Mouse (Mus musculus): Measurements from ENCODE around the gene Tmem177. TPM values are rescaled to one million over a fixed set of nuclear protein-coding genes. Genes with fewer than 3 reads are reported as not detected.

Gene Tmem177
- 7.5 and 7.9 TPM in 2 replicates for polyA plus RNA-seq (2016; fragmentation: Nextera tagmentation; extraction: Ambion mirVana)

DNA sequence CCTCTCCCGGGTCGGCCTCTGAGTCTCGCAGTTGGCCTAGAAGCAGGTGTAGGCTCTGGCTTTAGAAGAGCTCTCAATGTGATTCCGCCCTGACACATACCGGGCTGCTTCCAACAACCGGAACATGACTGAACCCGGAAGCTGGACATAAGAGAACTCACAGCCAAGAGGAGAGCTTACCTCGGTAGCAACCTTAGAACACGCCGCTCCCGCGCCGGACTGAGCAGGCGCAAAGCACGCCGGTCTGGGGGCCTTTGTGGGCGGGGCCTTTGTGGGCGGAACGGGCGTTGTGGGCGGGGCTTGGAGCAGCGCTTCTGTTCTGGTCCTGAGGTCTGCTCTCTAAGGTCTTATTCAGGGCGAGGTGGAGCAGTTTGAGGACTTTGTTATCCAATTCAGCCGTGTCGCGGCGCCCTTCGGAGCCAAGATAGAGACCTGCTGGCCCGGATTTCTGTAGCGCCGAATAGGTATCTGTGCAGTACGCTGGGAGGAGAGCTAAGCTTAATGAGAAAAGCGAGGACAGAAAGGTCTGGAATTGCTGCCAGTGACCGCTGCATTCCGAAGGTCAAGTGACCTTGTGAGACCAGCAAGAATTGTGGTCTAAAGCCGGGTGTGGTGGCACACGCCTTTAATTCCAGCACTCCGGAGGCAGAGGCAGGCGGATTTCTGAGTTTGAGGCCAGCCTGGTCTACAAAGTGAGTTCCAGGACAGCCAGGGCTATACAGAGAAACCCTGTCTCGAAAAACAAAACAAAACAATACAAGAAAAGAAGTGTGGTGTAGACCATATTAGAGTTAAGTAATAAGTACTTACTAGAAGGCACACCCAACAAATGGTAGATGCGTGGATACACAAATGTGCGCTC lies at the start of gene Tmem177:
Tmem177 (minus strand) TSS at position 256 of the 862 bp plus-strand sequence.
- Histone ChIP-seq H3K9me3 (no peaks in the 10 kb centered on the region), H3K36me3 (peaks cover 20% of the 10 kb centered on the region; the same call in 1 of the 2 replicates), H3K27ac (no peak within 1 kb of the TSS), H3K9ac (peak within 1 kb of the TSS; percentile 50), H3K4me2 (replicated peaks) (peak within 1 kb of the TSS; percentile 57), H3K4me3 (peak within 1 kb of the TSS; percentile 43), H3K4me1 (0 out of 2 replicates have a peak, but pooled peaks cover 2% of the 10 kb centered on the region), H3K27me3 (no peaks in the 10 kb centered on the region)
- 13% methylated on average over 42 of the region's 42 CpGs for WGBS
- peak; percentile 94 for ATAC-seq (ENCODE audit: insufficient number of reproducible peaks, insufficient read depth, low FRiP score, low TSS enrichment)

DNA sequence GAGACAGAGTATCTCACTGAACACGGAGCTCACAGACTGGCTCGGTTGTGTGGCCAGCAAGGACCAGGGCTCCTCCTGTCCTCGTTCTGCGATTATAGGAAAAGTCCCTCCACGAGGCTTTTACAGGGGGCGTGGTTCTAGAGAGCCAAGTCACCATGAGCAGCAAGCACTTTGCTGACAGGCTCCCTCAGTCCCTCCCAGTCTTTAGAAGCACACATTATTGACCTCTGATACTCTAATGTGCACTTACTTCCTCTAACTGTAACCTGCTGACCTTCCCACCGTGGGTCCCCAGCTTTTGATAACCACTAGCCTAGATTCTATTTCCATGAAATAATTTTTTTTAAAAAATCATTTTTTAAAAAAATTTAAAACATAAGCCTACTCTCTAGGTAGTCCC lies 46.9 kb upstream of the Tmem177 start:
- Histone ChIP-seq H3K4me2 (replicated peaks) (no peak overlapping the region), H3K27ac (no peak overlapping the region), H3K9me3 (no peaks in the 10 kb centered on the region), H3K4me3 (no peak overlapping the region), H3K36me3 (no peaks in the 10 kb centered on the region), H3K27me3 (no peaks in the 10 kb centered on the region), H3K9ac (no peak overlapping the region), H3K4me1 (no peaks in the 10 kb centered on the region)
- 56% methylated on average over 7 of the region's 7 CpGs for WGBS
- ATAC-seq (ENCODE audit: insufficient number of reproducible peaks, insufficient read depth, low FRiP score, low TSS enrichment) = no peak

DNA sequence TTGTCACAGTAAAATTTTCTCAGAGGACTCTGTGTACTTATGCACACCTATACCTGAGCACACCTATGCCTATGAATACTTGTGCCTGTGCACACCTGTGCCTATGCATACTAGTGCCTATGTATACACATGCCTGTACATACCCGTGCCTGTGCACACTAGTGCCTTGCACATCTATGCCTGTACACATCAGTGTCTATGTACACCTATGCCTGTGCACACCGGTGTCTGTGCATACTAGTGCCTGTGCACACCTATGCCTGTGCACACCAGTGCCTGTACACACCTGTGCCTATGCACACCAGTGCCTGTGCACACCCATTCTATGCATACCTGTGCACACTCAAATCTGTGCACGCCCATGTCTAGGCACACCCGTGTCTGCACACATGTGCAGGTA lies 46.5 kb upstream of the Tmem177 start:
- Histone ChIP-seq H3K27me3 (no peaks in the 10 kb centered on the region), H3K36me3 (no peaks in the 10 kb centered on the region), H3K4me1 (no peaks in the 10 kb centered on the region), H3K4me2 (replicated peaks) (no peak overlapping the region), H3K27ac (no peak overlapping the region), H3K9ac (no peak overlapping the region), H3K4me3 (no peak overlapping the region), H3K9me3 (no peaks in the 10 kb centered on the region)
- ATAC-seq (ENCODE audit: insufficient number of reproducible peaks, insufficient read depth, low FRiP score, low TSS enrichment) = peak; percentile 59
- 89% methylated on average over 4 of the region's 4 CpGs for WGBS

DNA sequence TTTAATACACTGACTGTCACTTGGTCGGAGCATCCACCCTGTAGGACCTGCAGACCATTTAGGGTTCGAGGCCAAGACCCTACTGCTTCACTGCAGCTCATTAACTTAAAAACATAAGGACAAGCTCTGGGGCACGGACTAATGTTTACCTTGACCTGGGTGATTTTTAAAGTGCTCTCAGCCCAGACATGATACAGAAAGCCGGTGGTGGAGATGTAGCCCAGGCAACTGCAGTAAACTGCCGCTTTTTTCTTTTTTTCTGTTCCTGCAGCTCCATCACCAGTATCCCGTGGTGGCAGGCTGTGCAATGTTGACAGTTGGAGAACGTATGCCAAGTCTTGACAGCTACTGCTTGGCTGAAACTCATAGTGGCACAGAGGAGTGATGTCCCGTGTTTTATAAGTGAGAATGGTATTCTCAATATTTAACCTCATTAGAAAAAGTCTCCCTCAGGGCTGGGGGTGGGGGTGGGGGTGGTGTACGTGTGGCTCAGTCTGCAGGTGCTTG lies 44.8 kb upstream of the Tmem177 start:
- H3K4me3 ChIP-seq = no peak overlapping the region
- no peaks in the 10 kb centered on the region for H3K27me3 ChIP-seq
- no peaks in the 10 kb centered on the region for H3K36me3 ChIP-seq
- 66% methylated on average over 9 of the region's 9 CpGs for WGBS
- H3K4me2 ChIP-seq (replicated peaks) = no peak overlapping the region
- no peak overlapping the region for H3K27ac ChIP-seq
- no peak overlapping the region for H3K9ac ChIP-seq
- no peak for ATAC-seq (ENCODE audit: insufficient number of reproducible peaks, insufficient read depth, low FRiP score, low TSS enrichment)
- H3K9me3 ChIP-seq = no peaks in the 10 kb centered on the region
- no peaks in the 10 kb centered on the region for H3K4me1 ChIP-seq

DNA sequence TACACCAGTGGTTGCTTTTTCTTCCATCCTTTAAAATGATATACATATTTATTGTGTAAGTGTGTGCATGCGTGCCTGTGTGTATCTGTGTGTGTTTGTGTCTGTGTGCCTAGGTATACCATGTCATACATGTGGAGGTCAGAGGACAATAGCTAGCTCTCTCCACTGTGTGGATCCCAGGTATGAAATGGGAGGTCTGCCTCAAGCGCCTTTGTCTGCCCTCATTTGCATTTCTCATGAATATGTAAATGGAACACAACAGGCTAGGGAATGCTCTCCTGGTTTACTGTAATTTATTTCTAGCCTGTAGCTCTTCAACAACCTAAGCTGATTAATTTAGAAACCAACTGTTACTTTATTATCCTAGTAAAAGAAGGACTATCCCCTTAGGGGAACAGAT lies 41.7 kb upstream of the Tmem177 start:
- no peaks in the 10 kb centered on the region for H3K4me1 ChIP-seq
- H3K9ac ChIP-seq = no peak overlapping the region
- ATAC-seq (ENCODE audit: insufficient number of reproducible peaks, insufficient read depth, low FRiP score, low TSS enrichment) = no peak
- no peak overlapping the region for H3K27ac ChIP-seq
- H3K4me2 ChIP-seq (replicated peaks) = no peak overlapping the region
- H3K4me3 ChIP-seq = no peak overlapping the region
- H3K9me3 ChIP-seq = no peaks in the 10 kb centered on the region
- WGBS = 75% methylated on average over 2 of the region's 2 CpGs
- H3K36me3 ChIP-seq = no peaks in the 10 kb centered on the region
- H3K27me3 ChIP-seq = no peaks in the 10 kb centered on the region

GRCm38 (mm10) chr1:119953456-119953855 lies 40.4 kb upstream of the Tmem177 start:
- no peaks in the 10 kb centered on the region for H3K9me3 ChIP-seq
- H3K4me3 ChIP-seq = no peak overlapping the region
- no peak for ATAC-seq (ENCODE audit: insufficient number of reproducible peaks, insufficient read depth, low FRiP score, low TSS enrichment)
- 86% methylated on average over 9 of the region's 9 CpGs for WGBS
- H3K36me3 ChIP-seq = no peaks in the 10 kb centered on the region
- no peak overlapping the region for H3K27ac ChIP-seq
- H3K4me2 ChIP-seq (replicated peaks) = no peak overlapping the region
- no peaks in the 10 kb centered on the region for H3K4me1 ChIP-seq
- H3K27me3 ChIP-seq = no peaks in the 10 kb centered on the region
- no peak overlapping the region for H3K9ac ChIP-seq

- Histone ChIP-seq H3K36me3 (no peaks in the 10 kb centered on the region), H3K9me3 (no peaks in the 10 kb centered on the region), H3K4me1 (no peaks in the 10 kb centered on the region), H3K4me2 (replicated peaks) (no peak overlapping the region), H3K27ac (no peak overlapping the region), H3K4me3 (no peak overlapping the region), H3K9ac (no peak overlapping the region), H3K27me3 (no peaks in the 10 kb centered on the region)
- WGBS = 89% methylated on average over 8 of the region's 8 CpGs
- no peak for ATAC-seq (ENCODE audit: insufficient number of reproducible peaks, insufficient read depth, low FRiP score, low TSS enrichment)
Observed at GRCm38 (mm10) chr1:119950086-119950485, 37.1 kb upstream of the Tmem177 start.

GRCm38 (mm10) chr1:119936861-119937260 lies 23.9 kb upstream of the Tmem177 start:
- Histone ChIP-seq H3K27ac (no peak overlapping the region), H3K36me3 (no peaks in the 10 kb centered on the region), H3K4me2 (replicated peaks) (no peak overlapping the region), H3K9me3 (no peaks in the 10 kb centered on the region), H3K9ac (no peak overlapping the region), H3K4me1 (no peaks in the 10 kb centered on the region), H3K4me3 (no peak overlapping the region), H3K27me3 (no peaks in the 10 kb centered on the region)
- WGBS = 19% methylated on average over 7 of the region's 7 CpGs
- ATAC-seq (ENCODE audit: insufficient number of reproducible peaks, insufficient read depth, low FRiP score, low TSS enrichment) = no peak

DNA sequence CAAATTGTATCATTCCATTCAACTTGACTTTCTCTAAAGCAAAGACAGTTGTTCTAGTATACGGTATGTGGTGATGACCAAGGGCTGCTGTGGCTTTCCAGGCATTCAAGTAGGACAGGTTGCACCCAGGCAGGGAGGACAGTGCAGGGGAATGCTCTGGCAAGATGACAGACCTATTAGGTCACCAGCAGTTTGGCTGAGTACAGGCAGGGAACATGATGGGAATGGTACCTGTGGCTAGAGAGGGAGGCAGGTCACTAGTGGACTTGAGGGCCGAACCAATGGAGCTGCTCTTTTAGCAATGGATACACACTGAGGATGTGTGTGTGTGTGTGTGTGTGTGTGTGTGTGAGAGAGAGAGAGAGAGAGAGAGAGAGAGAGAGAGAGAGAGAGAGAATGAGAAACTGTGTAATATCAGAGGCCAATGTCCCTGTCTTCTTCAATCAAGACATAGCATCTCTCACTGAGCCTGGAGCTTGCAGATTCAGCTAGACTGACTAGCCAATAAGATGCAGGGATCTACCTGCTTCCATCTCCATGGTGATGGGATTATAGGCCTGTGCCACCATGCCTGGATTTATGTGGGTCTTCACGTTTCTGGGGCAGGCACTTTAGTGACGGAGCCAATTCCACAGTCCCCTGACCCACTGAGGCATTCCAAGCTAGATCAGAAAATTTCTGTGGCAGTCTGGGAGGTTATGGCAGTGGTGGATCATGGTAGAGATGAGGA lies 18.6 kb upstream of the Tmem177 start:
- Histone ChIP-seq H3K4me3 (no peak overlapping the region), H3K9ac (no peak overlapping the region), H3K27me3 (no peaks in the 10 kb centered on the region), H3K4me2 (replicated peaks) (no peak overlapping the region), H3K9me3 (no peaks in the 10 kb centered on the region), H3K4me1 (no peaks in the 10 kb centered on the region), H3K36me3 (no peaks in the 10 kb centered on the region), H3K27ac (no peak overlapping the region)
- ATAC-seq (ENCODE audit: insufficient number of reproducible peaks, insufficient read depth, low FRiP score, low TSS enrichment) = no peak
- WGBS = 81% methylated on average over 4 of the region's 4 CpGs

DNA sequence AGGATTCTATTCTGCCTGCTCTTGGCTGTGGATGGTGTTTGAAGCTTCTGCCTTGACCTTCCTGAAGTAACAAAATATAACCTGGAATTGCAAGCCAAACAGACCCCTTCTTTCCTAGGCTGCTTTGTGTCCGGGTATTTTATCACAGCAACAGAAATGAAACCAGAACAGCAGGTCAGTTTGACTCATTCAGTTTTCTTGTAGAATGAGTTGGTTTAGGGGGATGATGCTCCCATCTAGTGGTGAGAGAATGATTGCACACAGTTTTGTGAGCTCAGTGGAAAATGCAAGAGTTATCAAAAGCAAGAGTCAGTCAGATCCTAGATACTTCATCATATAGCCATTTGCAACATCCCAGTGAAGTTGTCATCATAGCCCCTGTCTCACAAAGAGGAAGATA lies 16.7 kb upstream of the Tmem177 start:
- Histone ChIP-seq H3K36me3 (no peaks in the 10 kb centered on the region), H3K9ac (no peak overlapping the region), H3K4me1 (no peaks in the 10 kb centered on the region), H3K4me3 (no peak overlapping the region), H3K27me3 (no peaks in the 10 kb centered on the region), H3K4me2 (replicated peaks) (no peak overlapping the region), H3K9me3 (no peaks in the 10 kb centered on the region), H3K27ac (no peak overlapping the region)
- no peak for ATAC-seq (ENCODE audit: insufficient number of reproducible peaks, insufficient read depth, low FRiP score, low TSS enrichment)
- WGBS = 74% methylated on average over 1 of the region's 1 CpGs

GRCm38 (mm10) chr1:119919299-119919698 lies 6.3 kb upstream of the Tmem177 start:
- no peaks in the 10 kb centered on the region for H3K9me3 ChIP-seq
- no peaks in the 10 kb centered on the region for H3K36me3 ChIP-seq
- H3K27me3 ChIP-seq = no peaks in the 10 kb centered on the region
- no peaks in the 10 kb centered on the region for H3K4me1 ChIP-seq
- H3K27ac ChIP-seq = no peak overlapping the region
- ATAC-seq (ENCODE audit: insufficient number of reproducible peaks, insufficient read depth, low FRiP score, low TSS enrichment) = no peak
- WGBS = 60% methylated on average over 4 of the region's 4 CpGs
- H3K4me3 ChIP-seq = no peak overlapping the region
- H3K9ac ChIP-seq = no peak overlapping the region
- no peak overlapping the region for H3K4me2 ChIP-seq (replicated peaks)
